ENCODE assay signal across 10 mouse cellular contexts in genomic region chr3:30219891-30220290, GRCm38 (mm10).
DNase-seq lines count a peak whose midpoint lies in the region; ATAC-seq lines count a peak whose summit lies in the region.
"Had no signal": no experiment of that assay in that cellular context is flagged by ENCODE, and none has a peak within 500 bp of the region (broad histone marks: within the 10 kb centered on the region; RNA-seq: fewer than 3 reads in every experiment).

No protein-coding gene starts in this region.

- H3K27me3 ChIP-seq in liver, embryonic 11.5 days (replicated peaks; ENCODE audit: control insufficient read depth, insufficient read depth, low read length), result no peaks in the 10 kb centered on the region
- H3K27me3 ChIP-seq in forebrain, embryonic 14.5 days (replicated peaks; ENCODE audit: control insufficient read depth, insufficient read depth, low read length), result peaks cover 33% of the 10 kb centered on the region
- no peaks in the 10 kb centered on the region for H3K27me3 ChIP-seq in limb, embryonic 11.5 days (ENCODE audit: control insufficient read depth, insufficient read depth, low read length)
- H3K27me3 ChIP-seq in neural tube, embryonic 14.5 days (ENCODE audit: control insufficient read depth, insufficient read depth, low read length), result peaks cover 12% of the 10 kb centered on the region; the same call in 1 of the 2 replicates

- DNase-seq in liver, embryonic 11.5 days (ENCODE audit: low spot score), result no peak
- no peak for DNase-seq in liver
- peak; percentile 10 for DNase-seq in forebrain, embryonic 14.5 days (ENCODE audit: low spot score)
- no peak for DNase-seq in limb, embryonic 11.5 days (ENCODE audit: low spot score)
- DNase-seq in layer of hippocampus, postnatal 14 days (ENCODE audit: low spot score in 2 of 2), result no peak
- no peak for DNase-seq in thymus, adult 18-20 months
- DNase-seq: adrenal gland, adult 8-10 months; right cerebral cortex, postnatal 14 days had no signal

- H3K4me3 ChIP-seq in liver, embryonic 11.5 days (ENCODE audit: low read depth, low read length), result no peak overlapping the region
- peak overlapping the region; percentile 19 for H3K4me3 ChIP-seq in forebrain, embryonic 14.5 days (ENCODE audit: low read depth, low read length)
- H3K4me3 ChIP-seq in limb, embryonic 11.5 days (ENCODE audit: low read depth, low read length), result no peak overlapping the region
- H3K4me3 ChIP-seq in neural tube, embryonic 14.5 days (ENCODE audit: low read depth, low read length), result no peak overlapping the region; the same call in 1 of the 2 replicates

- WGBS in liver, embryonic 11.5 days, result 62% methylated on average over 8 of the region's 8 CpGs
- WGBS in forebrain, embryonic 14.5 days, result 11% methylated on average over 8 of the region's 8 CpGs
- 33% methylated on average over 8 of the region's 8 CpGs for WGBS in limb, embryonic 11.5 days
- 46% methylated on average over 8 of the region's 8 CpGs for WGBS in neural tube, embryonic 14.5 days

- H3K36me3 ChIP-seq in liver, embryonic 11.5 days (ENCODE audit: control insufficient read depth, insufficient read depth, low read length), result no peaks in the 10 kb centered on the region
- no peaks in the 10 kb centered on the region for H3K36me3 ChIP-seq in forebrain, embryonic 14.5 days (ENCODE audit: control insufficient read depth, insufficient read depth, low read length)
- H3K36me3 ChIP-seq in limb, embryonic 11.5 days (ENCODE audit: control insufficient read depth, insufficient read depth, low read length), result no peaks in the 10 kb centered on the region
- no peaks in the 10 kb centered on the region for H3K36me3 ChIP-seq in neural tube, embryonic 14.5 days (ENCODE audit: control insufficient read depth, insufficient read depth, low read length)

- H3K4me1 ChIP-seq in liver, embryonic 11.5 days (replicated peaks; ENCODE audit: control insufficient read depth, insufficient read depth, low read length), result no peaks in the 10 kb centered on the region
- peaks cover 6% of the 10 kb centered on the region; the same call in 1 of the 2 replicates for H3K4me1 ChIP-seq in forebrain, embryonic 14.5 days (ENCODE audit: control insufficient read depth, insufficient read depth, low read length)
- peaks cover 28% of the 10 kb centered on the region for H3K4me1 ChIP-seq in limb, embryonic 11.5 days (ENCODE audit: control insufficient read depth, insufficient read depth, low read length)
- H3K4me1 ChIP-seq in neural tube, embryonic 14.5 days (ENCODE audit: control insufficient read depth, insufficient read depth, low read length), result no peaks in the 10 kb centered on the region

- H3K4me2 ChIP-seq in liver, embryonic 11.5 days, result peak overlapping the region; percentile 38; the same call in 1 of the 2 replicates
- peak overlapping the region; percentile 51 for H3K4me2 ChIP-seq in forebrain, embryonic 14.5 days (ENCODE audit: low read length)
- peak overlapping the region; percentile 36 for H3K4me2 ChIP-seq in limb, embryonic 11.5 days (ENCODE audit: low read depth, severe bottlenecking)
- H3K4me2 ChIP-seq in neural tube, embryonic 14.5 days (ENCODE audit: low read depth, low read length), result peak overlapping the region; percentile 44

- H3K9me3 ChIP-seq in liver, embryonic 11.5 days (ENCODE audit: control insufficient read depth, low read length), result no peaks in the 10 kb centered on the region
- no peaks in the 10 kb centered on the region for H3K9me3 ChIP-seq in forebrain, embryonic 14.5 days (replicated peaks; ENCODE audit: control insufficient read depth, low read length)
- H3K9me3 ChIP-seq in limb, embryonic 11.5 days (ENCODE audit: control insufficient read depth, low read length), result no peaks in the 10 kb centered on the region
- no peaks in the 10 kb centered on the region for H3K9me3 ChIP-seq in neural tube, embryonic 14.5 days (ENCODE audit: control insufficient read depth, low read length)

- H3K27ac ChIP-seq in liver, embryonic 11.5 days (ENCODE audit: low read depth, low read length), result no peak overlapping the region
- no peak overlapping the region for H3K27ac ChIP-seq in forebrain, embryonic 14.5 days (ENCODE audit: low read depth, low read length)
- peak overlapping the region; percentile 86 for H3K27ac ChIP-seq in limb, embryonic 11.5 days (replicated peaks; ENCODE audit: low read depth, low read length)
- H3K27ac ChIP-seq in neural tube, embryonic 14.5 days (ENCODE audit: low read depth, low read length), result no peak overlapping the region

- no peak overlapping the region for H3K9ac ChIP-seq in liver, embryonic 11.5 days (ENCODE audit: low read depth, low read length)
- no peak overlapping the region for H3K9ac ChIP-seq in forebrain, embryonic 14.5 days (ENCODE audit: low read length)
- no peak overlapping the region for H3K9ac ChIP-seq in limb, embryonic 11.5 days (ENCODE audit: low read length)
- H3K9ac ChIP-seq in neural tube, embryonic 14.5 days (replicated peaks; ENCODE audit: low read depth, low read length), result no peak overlapping the region

- no peak for ATAC-seq in liver, embryonic 11.5 days (replicated peaks; ENCODE audit: low FRiP score)
- 0 out of 2 replicates have a peak, but pooled peaks have one; percentile 35 for ATAC-seq in forebrain, embryonic 14.5 days
- ATAC-seq in limb, embryonic 11.5 days (ENCODE audit: insufficient number of reproducible peaks, low FRiP score, low TSS enrichment, low read depth), result no peak
- ATAC-seq in neural tube, embryonic 14.5 days (ENCODE audit: low read depth), result no peak
- ATAC-seq in activated CD4-positive, CD25-positive, alpha-beta regulatory T cell, adult 4 months, result no peak
